In genomic region chr19:10042232-10042631, GRCm38 (mm10) we compare ENCODE assay signal across 9 mouse cellular contexts. TPM values are rescaled to one million over a fixed set of nuclear protein-coding genes. Genes with fewer than 3 reads are reported as not detected.
A peak's percentile ranks its signal among the peaks of the same experiment; 100 is the strongest.
DNase-seq lines count a peak whose midpoint lies in the region; ATAC-seq and TF ChIP-seq lines count a peak whose summit lies in the region.
"Had no signal": no experiment of that assay in that cellular context is flagged by ENCODE, and none has a peak within 500 bp of the region (broad histone marks: within the 10 kb centered on the region; RNA-seq: fewer than 3 reads in every experiment).

No protein-coding gene starts in this region.

- peak; percentile 17; the same call in 1 of the 2 replicates for ATAC-seq in hindbrain, embryonic 12.5 days (ENCODE audit: low FRiP score)
- no peak for ATAC-seq in monocyte, adult 5-6 weeks (replicated peaks; ENCODE audit: insufficient number of reproducible peaks, low FRiP score, low TSS enrichment, poor library complexity, severe bottlenecking)
- no peak for ATAC-seq in frontal cortex, adult (ENCODE audit: low TSS enrichment)
- no peak for ATAC-seq in CD4-positive, CD25-positive, alpha-beta regulatory T cell, adult 4 months

- H3K27ac ChIP-seq in embryonic fibroblast, embryonic 13.5 days (ENCODE audit: insufficient read depth, low read length) = peak overlapping the region; percentile 71
- no peak overlapping the region for H3K27ac ChIP-seq in hindbrain, embryonic 12.5 days
- no peak overlapping the region for H3K27ac ChIP-seq in macrophage

- H3K27me3 ChIP-seq in hindbrain, embryonic 12.5 days = peaks cover 20% of the 10 kb centered on the region

- H3K9me3 ChIP-seq in hindbrain, embryonic 12.5 days (replicated peaks) = no peaks in the 10 kb centered on the region

- TF ChIP-seq CTCF in embryonic fibroblast, embryonic 13.5 days (IDR thresholded peaks at IDR 0.05; ENCODE audit: borderline replicate concordance, insufficient read depth, low read length) = no peak

- peak overlapping the region; percentile 64 for H3K9ac ChIP-seq in hindbrain, embryonic 12.5 days

- no peaks in the 10 kb centered on the region for H3K79me2 ChIP-seq in macrophage (ENCODE audit: inconsistent target)

- peak overlapping the region; percentile 84 for H3K4me3 ChIP-seq in embryonic fibroblast, embryonic 13.5 days (ENCODE audit: insufficient read depth, low read length)
- H3K4me3 ChIP-seq in hindbrain, embryonic 12.5 days = peak overlapping the region; percentile 61
- peak overlapping the region; percentile 20; the same call in 1 of the 2 replicates for H3K4me3 ChIP-seq in macrophage (ENCODE audit: inconsistent target)

- peaks cover 21% of the 10 kb centered on the region for H3K4me1 ChIP-seq in embryonic fibroblast, embryonic 13.5 days (ENCODE audit: control insufficient read depth, insufficient read depth, low read length)
- peaks cover 21% of the 10 kb centered on the region for H3K4me1 ChIP-seq in hindbrain, embryonic 12.5 days

- TF ChIP-seq POLR2A in embryonic fibroblast, embryonic 13.5 days (IDR thresholded peaks at IDR 0.05; ENCODE audit: low read depth, low read length) = peak; percentile 39; the same call in 1 of the 2 replicates

- WGBS in hindbrain, embryonic 12.5 days = 62% methylated on average over 6 of the region's 6 CpGs
- 59% methylated on average over 6 of the region's 6 CpGs for WGBS in macrophage (ENCODE audit: missing documents)

- peak overlapping the region; percentile 98 for H3K4me2 ChIP-seq in hindbrain, embryonic 12.5 days (replicated peaks)

- peak; percentile 66 to 75 for DNase-seq in lung, adult 18-20 months
- no peak for DNase-seq in lung, postnatal 25 days (ENCODE audit: low spot score)

- no peaks in the 10 kb centered on the region for H3K36me3 ChIP-seq in hindbrain, embryonic 12.5 days
- H3K36me3 ChIP-seq in macrophage (ENCODE audit: inconsistent target) = peaks cover 17% of the 10 kb centered on the region

RNA-seq across cellular contexts. Expression of gene Fads3, which starts 0.9 kb away (rescaled TPM):
- 115 and 142 TPM in 2 replicates for polyA plus RNA-seq in embryonic fibroblast, embryonic 13.5 days (2011; ENCODE audit: insufficient read length, low read depth, missing spikeins)
- polyA plus RNA-seq in hindbrain, embryonic 12.5 days (2016; fragmentation: Nextera tagmentation; extraction: Ambion mirVana) = 13.1 and 16.6 TPM in 2 replicates
- 10 to 100 TPM in 16 of 26 experiments, 1 to 10 TPM in 9, under 1 TPM in 1; 0.68 to 64.4 (median 14.8) TPM for total RNA-seq in macrophage (2018; cell fraction: chromatin; rRNA removed)
- total RNA-seq in macrophage (2018; cell fraction: cytosol; rRNA removed) = 1 to 10 TPM; 1.2 to 4.0 (median 2.3) TPM
- 10 to 100 TPM in 10 of 26 experiments, 1 to 10 TPM in 15, under 1 TPM in 1; 0.92 to 26.0 (median 8.6) TPM for total RNA-seq in macrophage (2018; cell fraction: nucleus; rRNA removed)
- polyA plus RNA-seq in macrophage (2018) = 2.4 to 3.4 TPM (median 2.4 TPM) in 3 replicates
- 1.1 TPM in 1 of 3 replicates, not detected in the others for total RNA-seq in monocyte, adult 5-6 weeks (2017)
- polyA plus RNA-seq in CD4-positive, CD25-positive, alpha-beta regulatory T cell, adult 4 months (2017; shearing (Covaris generic)) = not detected
- total RNA-seq: neutrophil, adult 5-6 weeks had no signal

RNA-seq across cellular contexts. Expression of gene Rab3il1, which starts 40.8 kb away (rescaled TPM):
- polyA plus RNA-seq in embryonic fibroblast, embryonic 13.5 days (2011; ENCODE audit: insufficient read length, low read depth, missing spikeins) = 6.5 and 18.2 TPM in 2 replicates
- 35.4 and 40.0 TPM in 2 replicates for polyA plus RNA-seq in hindbrain, embryonic 12.5 days (2016; fragmentation: Nextera tagmentation; extraction: Ambion mirVana)
- total RNA-seq in macrophage (2018; cell fraction: chromatin; rRNA removed) = 100 to 1,000 TPM in 11 of 26 experiments, 10 to 100 TPM in 14, 1 to 10 TPM in 1; 8.2 to 225 (median 73.2) TPM
- total RNA-seq in macrophage (2018; cell fraction: cytosol; rRNA removed) = 100 to 1,000 TPM in 17 of 26 experiments, 10 to 100 TPM in 9; 35.4 to 153 (median 124) TPM
- total RNA-seq in macrophage (2018; cell fraction: nucleus; rRNA removed) = 100 to 1,000 TPM in 10 of 26 experiments, 10 to 100 TPM in 16; 23.9 to 194 (median 77.8) TPM
- polyA plus RNA-seq in macrophage (2018) = 97.7 to 161 TPM (median 125 TPM) in 3 replicates
- total RNA-seq in monocyte, adult 5-6 weeks (2017) = 0.39 to 3.0 TPM in 2 of 3 replicates, not detected in the other
- not detected for polyA plus RNA-seq in CD4-positive, CD25-positive, alpha-beta regulatory T cell, adult 4 months (2017; shearing (Covaris generic))
- total RNA-seq: neutrophil, adult 5-6 weeks had no signal

RNA-seq across cellular contexts. Expression of gene Best1, which starts 40.8 kb away (rescaled TPM):
- 0.33 and 0.60 TPM in 2 replicates for polyA plus RNA-seq in embryonic fibroblast, embryonic 13.5 days (2011; ENCODE audit: insufficient read length, low read depth, missing spikeins)
- 0.94 and 1.1 TPM in 2 replicates for polyA plus RNA-seq in hindbrain, embryonic 12.5 days (2016; fragmentation: Nextera tagmentation; extraction: Ambion mirVana)
- total RNA-seq in macrophage (2018; cell fraction: chromatin; rRNA removed) = 1 to 10 TPM in 8 of 26 experiments, under 1 TPM in 17, not detected in 1; 0.25 to 4.7 (median 0.74) TPM
- total RNA-seq in macrophage (2018; cell fraction: cytosol; rRNA removed) = 1 to 10 TPM in 9 of 26 experiments, under 1 TPM in 17; 0.35 to 1.7 (median 0.84) TPM
- 1 to 10 TPM in 13 of 26 experiments, under 1 TPM in 12, not detected in 1; 0.34 to 3.0 (median 1.1) TPM for total RNA-seq in macrophage (2018; cell fraction: nucleus; rRNA removed)
- polyA plus RNA-seq in macrophage (2018) = 0.11 to 1.8 TPM (median 0.22 TPM) in 3 replicates
- 0.21 TPM in 1 of 3 replicates, not detected in the others for total RNA-seq in monocyte, adult 5-6 weeks (2017)
- polyA plus RNA-seq in CD4-positive, CD25-positive, alpha-beta regulatory T cell, adult 4 months (2017; shearing (Covaris generic)) = under 1 TPM; 0.29 to 0.31 TPM

RNA-seq across cellular contexts. Expression of gene Fads2, which starts 59.3 kb away (rescaled TPM):
- 83.8 and 86.3 TPM in 2 replicates for polyA plus RNA-seq in embryonic fibroblast, embryonic 13.5 days (2011; ENCODE audit: insufficient read length, low read depth, missing spikeins)
- polyA plus RNA-seq in hindbrain, embryonic 12.5 days (2016; fragmentation: Nextera tagmentation; extraction: Ambion mirVana) = 173 and 177 TPM in 2 replicates
- total RNA-seq in macrophage (2018; cell fraction: chromatin; rRNA removed) = 10 to 100 TPM in 1 of 26 experiments, 1 to 10 TPM in 17, under 1 TPM in 7, not detected in 1; 0.31 to 12.3 (median 1.9) TPM
- 10 to 100 TPM in 17 of 26 experiments, 1 to 10 TPM in 9; 3.9 to 31.5 (median 11.2) TPM for total RNA-seq in macrophage (2018; cell fraction: cytosol; rRNA removed)
- total RNA-seq in macrophage (2018; cell fraction: nucleus; rRNA removed) = 10 to 100 TPM in 10 of 26 experiments, 1 to 10 TPM in 16; 1.9 to 29.5 (median 7.2) TPM
- 3.4 to 12.4 TPM (median 9.7 TPM) in 3 replicates for polyA plus RNA-seq in macrophage (2018)
- total RNA-seq in monocyte, adult 5-6 weeks (2017) = 0.57 to 3.9 TPM (median 1.2 TPM) in 3 replicates
- under 1 TPM in 1 of 2 experiments, not detected in 1; 0.34 TPM for polyA plus RNA-seq in CD4-positive, CD25-positive, alpha-beta regulatory T cell, adult 4 months (2017; shearing (Covaris generic))

Comparison
In these comparisons a context has a peak if more than half of its experiments do, and no peak if none do; other contexts are left out.
1. H3K4me3 ChIP-seq: peak in every context shown above with its lines; median percentile 84 in embryonic fibroblast, embryonic 13.5 days; 61 in hindbrain, embryonic 12.5 days; 20 in macrophage.